Mouse (Mus musculus): ENCODE data around the gene Dusp28. TPM values are rescaled to one million over a fixed set of nuclear protein-coding genes. Genes with fewer than 3 reads are reported as not detected.
"Not testable (repeated sequence)": the region's sequence is repeated elsewhere in the genome, so short reads cannot be mapped to it uniquely, and the experiment has no call there.

Dusp28 gene
- polyA plus RNA-seq, 1 experiment from 2014 or later = 7.4 TPM

DNA sequence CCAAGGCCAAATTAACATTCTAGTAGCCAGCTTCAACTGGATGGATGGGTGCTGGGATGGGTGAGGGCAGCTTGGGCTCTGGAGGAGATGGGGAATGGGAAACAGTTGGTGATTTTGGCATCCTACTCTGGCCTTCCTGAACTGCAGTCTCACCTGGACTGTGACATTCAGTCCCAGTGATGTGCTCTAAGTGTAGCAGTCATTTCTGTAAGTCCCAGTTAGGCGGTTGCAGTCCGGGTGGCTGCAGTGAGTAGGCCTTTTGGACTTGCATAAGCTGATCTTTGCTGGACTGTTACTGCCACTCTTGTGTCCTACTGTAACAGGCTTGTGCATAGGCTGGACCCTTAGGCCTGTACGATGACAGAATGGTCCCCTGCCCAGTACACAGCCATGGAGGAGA is 41.2 kb downstream of the Dusp28 start:
- Histone ChIP-seq H3K4me2 (no peak overlapping the region), H3K4me3 (replicated peaks) (no peak overlapping the region), H3K27ac (replicated peaks) (no peak overlapping the region), H3K27me3 (no peaks in the 10 kb centered on the region), H3K36me3 (replicated peaks) (peaks cover 28% of the 10 kb centered on the region), H3K4me1 (replicated peaks) (no peaks in the 10 kb centered on the region), H3K9me3 (replicated peaks) (no peaks in the 10 kb centered on the region), H3K9ac (no peak overlapping the region)
- ATAC-seq (ENCODE audit: insufficient read depth) = no peak
- 89% methylated on average over 3 of the region's 3 CpGs for WGBS (ENCODE audit: insufficient replicate concordance)

DNA sequence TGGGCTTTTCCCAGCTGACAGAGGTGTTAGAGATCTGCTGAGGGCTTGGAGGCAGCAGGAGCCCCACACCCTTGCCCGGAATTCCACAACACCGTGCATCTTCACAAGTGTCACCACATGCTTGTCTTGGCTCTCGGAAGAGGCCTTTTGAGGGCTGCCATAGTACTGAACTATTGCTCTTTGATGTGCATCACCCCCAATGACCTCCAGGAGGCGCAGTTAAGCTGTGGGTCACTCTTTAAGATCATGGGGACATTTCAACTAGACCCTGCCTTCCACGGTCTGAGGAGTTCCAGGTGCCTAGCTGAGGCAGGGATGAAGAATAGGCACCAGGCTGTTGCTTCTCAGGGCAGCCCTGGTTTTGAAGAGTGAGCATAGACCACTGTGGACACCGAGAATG is 42.6 kb downstream of the Dusp28 start:
- H3K4me3 ChIP-seq (replicated peaks) = no peak overlapping the region
- no peaks in the 10 kb centered on the region for H3K27me3 ChIP-seq
- H3K9ac ChIP-seq = no peak overlapping the region
- no peak for ATAC-seq (ENCODE audit: insufficient read depth)
- H3K4me1 ChIP-seq (replicated peaks) = no peaks in the 10 kb centered on the region
- no peaks in the 10 kb centered on the region for H3K9me3 ChIP-seq (replicated peaks)
- no peak overlapping the region for H3K4me2 ChIP-seq
- 45% methylated on average over 6 of the region's 6 CpGs for WGBS (ENCODE audit: insufficient replicate concordance)
- peaks cover 26% of the 10 kb centered on the region for H3K36me3 ChIP-seq (replicated peaks)
- H3K27ac ChIP-seq (replicated peaks) = no peak overlapping the region

DNA sequence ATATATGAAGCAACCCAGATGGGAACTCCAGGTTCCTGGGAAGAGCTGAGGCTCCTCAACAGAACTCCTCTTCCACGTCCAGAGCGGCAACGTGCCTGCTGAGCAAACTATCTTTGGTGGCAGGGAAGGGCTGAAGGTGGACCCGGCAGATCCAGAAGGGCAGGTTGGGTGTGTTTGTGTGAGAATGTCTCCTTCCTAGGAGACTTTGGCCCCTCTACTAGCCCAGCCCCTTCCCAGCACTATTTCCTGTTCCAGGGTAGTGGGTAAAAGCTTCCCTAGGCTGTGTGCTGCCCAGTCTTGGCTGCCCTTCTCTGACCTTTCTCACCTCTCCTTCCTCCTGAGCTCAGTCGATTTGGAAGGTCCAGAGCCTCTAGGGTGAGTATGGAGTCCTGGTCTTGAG is 43.8 kb downstream of the Dusp28 start, which contains the start of gene Gpr35:
Gpr35 (plus strand) TSS at position 259 of the 400 bp plus-strand sequence.
- no peak within 1 kb of the TSS for H3K9ac ChIP-seq
- H3K4me1 ChIP-seq (replicated peaks) = no peaks in the 10 kb centered on the region
- no peak within 1 kb of the TSS for H3K4me3 ChIP-seq (replicated peaks)
- H3K27me3 ChIP-seq = no peaks in the 10 kb centered on the region
- 51% methylated on average over 5 of the region's 5 CpGs for WGBS (ENCODE audit: insufficient replicate concordance)
- no peaks in the 10 kb centered on the region for H3K9me3 ChIP-seq (replicated peaks)
- no peak within 1 kb of the TSS for H3K4me2 ChIP-seq
- peaks cover 16% of the 10 kb centered on the region for H3K36me3 ChIP-seq (replicated peaks)
- no peak for ATAC-seq (ENCODE audit: insufficient read depth)
- H3K27ac ChIP-seq (replicated peaks) = no peak within 1 kb of the TSS

DNA sequence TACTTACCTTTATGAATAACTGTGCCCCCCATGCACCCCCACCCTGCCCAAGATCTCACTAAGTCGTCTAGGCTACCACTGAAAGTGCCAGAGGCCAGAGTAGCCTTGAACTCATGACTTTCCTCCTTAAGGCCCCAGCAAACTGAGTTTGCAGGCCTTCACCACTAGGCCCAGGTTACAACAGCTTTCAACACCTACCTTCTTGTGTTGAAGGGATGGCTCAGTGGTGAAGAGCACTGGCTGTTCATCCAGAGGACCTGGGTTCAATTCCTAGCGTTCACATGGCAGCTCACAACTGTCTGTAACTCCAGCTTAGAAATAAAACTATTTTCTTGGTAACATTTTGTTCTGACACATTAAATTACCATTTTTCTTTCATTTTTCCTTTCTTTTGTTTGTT is 46.9 kb downstream of the Dusp28 start:
- Histone ChIP-seq H3K4me3 (replicated peaks) (no peak overlapping the region), H3K36me3 (replicated peaks) (no peaks in the 10 kb centered on the region), H3K27me3 (no peaks in the 10 kb centered on the region), H3K9ac (no peak overlapping the region), H3K27ac (replicated peaks) (no peak overlapping the region), H3K9me3 (replicated peaks) (no peaks in the 10 kb centered on the region), H3K4me2 (no peak overlapping the region), H3K4me1 (replicated peaks) (0 out of 2 replicates have a peak, but pooled peaks cover 4% of the 10 kb centered on the region)
- ATAC-seq (ENCODE audit: insufficient read depth) = no peak
- WGBS (ENCODE audit: insufficient replicate concordance) = 55% methylated on average over 2 of the region's 2 CpGs

DNA sequence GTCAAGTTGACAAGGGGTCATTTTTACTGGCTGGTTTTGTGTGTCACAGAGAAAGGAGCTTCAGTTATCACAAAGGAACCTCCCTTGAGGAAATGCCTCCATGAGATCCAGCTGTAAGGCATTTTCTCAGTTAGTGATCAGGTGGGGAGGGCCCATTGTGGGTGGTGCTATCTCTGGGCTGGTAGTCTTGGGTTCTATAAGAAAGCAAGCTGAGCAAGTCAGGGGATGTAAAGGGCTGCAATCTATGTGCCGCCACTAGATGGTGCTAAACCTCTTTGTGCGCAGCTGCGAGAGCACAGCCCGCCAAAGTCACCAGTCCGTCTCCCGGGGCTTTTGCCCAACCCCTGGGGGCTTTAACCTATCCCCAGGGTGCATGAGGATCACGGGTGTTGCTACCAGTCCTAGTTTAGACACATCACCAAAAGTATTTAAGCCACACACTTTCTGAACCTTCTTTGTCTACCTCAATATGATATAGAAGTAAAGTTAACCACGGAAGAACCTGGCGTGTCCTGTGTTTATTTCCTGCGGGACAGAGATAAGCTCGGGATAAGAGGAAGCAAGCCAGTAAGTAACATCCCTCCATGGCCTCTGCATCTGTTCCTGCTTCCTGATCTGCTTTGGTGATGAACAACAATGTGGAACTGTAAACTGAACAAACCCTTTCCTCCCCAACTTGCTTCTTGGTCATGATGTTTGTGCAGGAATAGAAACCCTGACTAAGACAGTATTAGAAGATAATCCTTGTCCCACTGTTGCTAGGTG is 50.0 kb downstream of the Dusp28 start:
- ATAC-seq (ENCODE audit: insufficient read depth); H3K36me3 ChIP-seq (replicated peaks); H3K27me3 ChIP-seq; H3K9ac ChIP-seq; H3K4me1 ChIP-seq (replicated peaks); H3K27ac ChIP-seq (replicated peaks); H3K9me3 ChIP-seq (replicated peaks): not testable (repeated sequence)
- Histone ChIP-seq H3K4me2 (peak overlapping the region; percentile 49), H3K4me3 (replicated peaks) (peak overlapping the region; percentile 10; the same call in 1 of the 2 replicates)
- 2% methylated on average over 11 of the region's 11 CpGs for WGBS (ENCODE audit: insufficient replicate concordance)

Other genes starting within 250 kb of the Dusp28 start
- gene Gpc1, start 75.3 kb upstream of the Dusp28 start, polyA plus RNA-seq (2015; fragmentation: Nextera tagmentation; extraction: Ambion mirVana) = 4.1 and 4.7 TPM in 2 replicates
- 0.02 TPM in 1 of 2 replicates, not detected in the other for gene Ankmy1, start 4.1 kb upstream of the Dusp28 start, polyA plus RNA-seq (2015; fragmentation: Nextera tagmentation; extraction: Ambion mirVana)
- gene Rnpepl1, start 3.8 kb downstream of the Dusp28 start, polyA plus RNA-seq (2015; fragmentation: Nextera tagmentation; extraction: Ambion mirVana) = 15.6 and 19.8 TPM in 2 replicates
- gene Capn10, start 27.4 kb downstream of the Dusp28 start, polyA plus RNA-seq (2015; fragmentation: Nextera tagmentation; extraction: Ambion mirVana) = 15.7 and 17.5 TPM in 2 replicates
- 0.68 and 0.69 TPM in 2 replicates for gene Gpr35, start 43.9 kb downstream of the Dusp28 start, polyA plus RNA-seq (2015; fragmentation: Nextera tagmentation; extraction: Ambion mirVana)
- gene Aqp12, start 99.4 kb downstream of the Dusp28 start, polyA plus RNA-seq (2015; fragmentation: Nextera tagmentation; extraction: Ambion mirVana) = not detected in 2 replicates
- gene Kif1a, start 195.0 kb downstream of the Dusp28 start, polyA plus RNA-seq (2015; fragmentation: Nextera tagmentation; extraction: Ambion mirVana) = 0.24 TPM in 2 replicates
- 12.3 and 14.8 TPM in 2 replicates for gene Agxt, start 228.3 kb downstream of the Dusp28 start, polyA plus RNA-seq (2015; fragmentation: Nextera tagmentation; extraction: Ambion mirVana)

All from liver, embryonic 15.5 days (tissue).